Comparison of ENCODE assay signal across 12 mouse cellular contexts in the genomic region with DNA sequence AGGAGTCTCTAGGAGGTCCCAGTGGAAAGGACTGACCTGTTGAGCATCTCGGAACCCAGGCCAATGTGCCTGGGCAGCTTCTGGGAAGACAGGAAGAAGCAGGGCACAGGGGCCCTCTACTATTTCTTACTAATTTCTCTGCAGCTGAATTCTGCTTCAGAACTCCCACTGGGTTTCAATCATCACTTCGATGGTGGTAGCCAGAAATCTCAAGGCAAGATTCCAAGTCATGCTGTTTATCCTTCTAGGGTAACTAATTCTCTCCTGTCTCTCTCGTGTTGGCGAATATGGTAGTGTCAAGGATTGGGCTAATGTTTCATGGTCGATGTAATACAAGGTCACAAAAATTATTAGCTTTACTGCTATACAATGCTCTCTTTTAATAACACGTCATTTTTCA. TPM values are rescaled to one million over a fixed set of nuclear protein-coding genes. Genes with fewer than 3 reads are reported as not detected.
DNase-seq lines count a peak whose midpoint lies in the region; ATAC-seq and TF ChIP-seq lines count a peak whose summit lies in the region.
"Had no signal": no experiment of that assay in that cellular context is flagged by ENCODE, and none has a peak within 500 bp of the region (broad histone marks: within the 10 kb centered on the region; RNA-seq: fewer than 3 reads in every experiment).

No protein-coding gene starts in this region.

- peaks cover 13% of the 10 kb centered on the region; the same call in 1 of the 2 replicates for H3K4me1 ChIP-seq in heart, embryonic 12.5 days (replicated peaks)
- H3K4me1 ChIP-seq in lung, postnatal 0 days (ENCODE audit: insufficient read depth, low read depth, low read length), result no peaks in the 10 kb centered on the region
- H3K4me1 ChIP-seq: midbrain, embryonic 13.5 days had no signal

- no peak for TF ChIP-seq EP300 in lung, postnatal 0 days (IDR thresholded peaks at IDR 0.05)

- no peak overlapping the region for H3K4me3 ChIP-seq in heart, embryonic 12.5 days
- no peak overlapping the region for H3K4me3 ChIP-seq in lung, postnatal 0 days (ENCODE audit: low read depth, low read length)
- H3K4me3 ChIP-seq: kidney, embryonic 15.5 days; midbrain, embryonic 13.5 days had no signal

- WGBS in heart, embryonic 12.5 days, result 68% methylated on average over 6 of the region's 6 CpGs
- WGBS in lung, postnatal 0 days, result 56% methylated on average over 6 of the region's 6 CpGs

- no peaks in the 10 kb centered on the region for H3K27me3 ChIP-seq in heart, embryonic 12.5 days (replicated peaks)
- H3K27me3 ChIP-seq in lung, postnatal 0 days (replicated peaks; ENCODE audit: insufficient read depth, low read length), result no peaks in the 10 kb centered on the region
- H3K27me3 ChIP-seq: kidney, embryonic 15.5 days; midbrain, embryonic 13.5 days had no signal

- no peaks in the 10 kb centered on the region for H3K36me3 ChIP-seq in heart, embryonic 12.5 days
- no peaks in the 10 kb centered on the region for H3K36me3 ChIP-seq in lung, postnatal 0 days (ENCODE audit: insufficient read depth, low read length)
- H3K36me3 ChIP-seq: kidney, embryonic 15.5 days had no signal

- DNase-seq in heart, adult 8-10 months (ENCODE audit: low spot score), result peak; percentile 19
- peak; percentile 3 for DNase-seq in lung, postnatal 10 days
- DNase-seq in lung, postnatal 0 days (ENCODE audit: low spot score), result no peak
- DNase-seq in cerebellum, postnatal 14 days, result peak; percentile 85 to 95
- peak; percentile 52 for DNase-seq in telencephalon, adult 2 months (ENCODE audit: low read depth, low spot score)
- DNase-seq in neural tube, embryonic 10.5 days (ENCODE audit: extremely low spot score, low spot score), result no peak
- DNase-seq: lung, adult 18-20 months; thymus, postnatal 25 days had no signal

- no peaks in the 10 kb centered on the region for H3K9me3 ChIP-seq in heart, embryonic 12.5 days (replicated peaks)
- H3K9me3 ChIP-seq in lung, postnatal 0 days (ENCODE audit: low read length), result no peaks in the 10 kb centered on the region
- H3K9me3 ChIP-seq: kidney, embryonic 15.5 days; midbrain, embryonic 13.5 days had no signal

- H3K9ac ChIP-seq in heart, embryonic 12.5 days, result no peak overlapping the region
- no peak overlapping the region for H3K9ac ChIP-seq in lung, postnatal 0 days (replicated peaks; ENCODE audit: low read depth)
- H3K9ac ChIP-seq: kidney, embryonic 15.5 days; midbrain, embryonic 13.5 days had no signal

- H3K27ac ChIP-seq in heart, embryonic 12.5 days (ENCODE audit: poor library complexity, severe bottlenecking), result no peak overlapping the region
- H3K27ac ChIP-seq in lung, postnatal 0 days (ENCODE audit: low read length), result no peak overlapping the region
- H3K27ac ChIP-seq: kidney, embryonic 15.5 days; midbrain, embryonic 13.5 days had no signal

- ATAC-seq in heart, embryonic 12.5 days (ENCODE audit: insufficient number of reproducible peaks, low FRiP score), result no peak
- no peak for ATAC-seq in lung, postnatal 0 days
- no peak for ATAC-seq in megakaryocyte-erythroid progenitor cell, adult 5-6 weeks (replicated peaks; ENCODE audit: low FRiP score, low TSS enrichment, poor library complexity, severe bottlenecking)
- ATAC-seq: midbrain, embryonic 13.5 days had no signal

- TF ChIP-seq CTCF in lung, postnatal 0 days (IDR thresholded peaks at IDR 0.05), result no peak

- H3K4me2 ChIP-seq in heart, embryonic 12.5 days, result no peak overlapping the region
- H3K4me2 ChIP-seq in lung, postnatal 0 days (replicated peaks; ENCODE audit: low read depth, low read length), result no peak overlapping the region
- H3K4me2 ChIP-seq: kidney, embryonic 15.5 days; midbrain, embryonic 13.5 days had no signal

RNA-seq across cellular contexts. Expression of a gene that starts 34.2 kb away (rescaled TPM):
- 1 to 10 TPM; 1.2 to 2.0 (median 1.7) TPM for total RNA-seq in heart, adult 8-10 months (2022)
- 282 and 283 TPM in 2 replicates for polyA plus RNA-seq in heart, embryonic 12.5 days (2016; fragmentation: Nextera tagmentation; extraction: Ambion mirVana)
- polyA plus RNA-seq in lung, postnatal 0 days (2015; fragmentation: Nextera tagmentation; extraction: Ambion mirVana), result 15.6 and 17.5 TPM in 2 replicates
- total RNA-seq in megakaryocyte-erythroid progenitor cell, adult 5-6 weeks (2014; fragmentation: Nextera tagmentation), result not detected in 2 replicates
- total RNA-seq in megakaryocyte-erythroid progenitor cell, adult 5-6 weeks (2017), result 1.8 TPM in 1 of 2 replicates, not detected in the other

Comparison
In these comparisons a context has a peak if more than half of its experiments do, and no peak if none do; other contexts are left out.
1. DNase-seq: peak in heart, adult 8-10 months (single experiment), lung, postnatal 10 days (single experiment), cerebellum, postnatal 14 days (2 of 2) and telencephalon, adult 2 months (single experiment); none in lung, postnatal 0 days (single experiment) and neural tube, embryonic 10.5 days (single experiment).